Mouse (Mus musculus): ENCODE data around the gene Hoxb13.

Hoxb13 gene

DNA sequence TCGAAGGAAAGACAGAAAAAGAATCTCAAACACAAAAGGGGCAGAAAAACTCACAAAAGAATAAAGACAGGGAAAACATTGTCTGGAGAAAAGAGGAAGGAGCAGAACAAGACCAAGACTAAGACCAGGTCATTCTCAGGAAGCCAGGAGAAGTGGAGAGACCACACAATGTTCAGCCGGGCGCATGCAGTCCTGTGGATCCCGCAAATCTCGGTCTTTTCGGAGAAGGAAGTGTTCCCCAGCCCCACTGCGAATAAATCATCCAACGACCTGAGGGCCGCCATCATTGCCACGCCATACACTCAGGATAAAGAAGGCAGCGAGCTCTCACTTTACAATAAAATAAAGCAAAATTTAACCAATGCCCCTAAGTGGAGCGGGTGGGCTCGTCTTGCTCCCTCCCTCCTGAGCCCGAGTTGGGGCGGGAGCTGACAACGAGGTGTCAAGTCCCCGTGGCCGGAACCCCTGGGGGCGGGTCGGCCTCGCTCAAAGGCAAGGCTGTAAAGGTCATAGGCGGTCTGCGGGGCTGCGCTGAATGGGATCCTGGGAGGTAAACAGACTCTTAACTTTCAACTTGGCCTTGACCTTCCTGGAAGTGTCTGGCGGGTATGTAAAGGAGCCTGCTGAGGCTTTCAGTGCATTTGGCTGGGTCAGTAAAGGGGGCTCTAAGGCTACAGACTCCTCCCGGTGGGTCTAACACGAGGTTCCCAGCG lies 4.2 kb upstream of the Hoxb13 start:
- DNase-seq (ENCODE audit: low spot score in 2 of 2) = no peak

- DNase-seq (ENCODE audit: low spot score in 2 of 2) = no peak
Observed at GRCm38 (mm10) chr11:96191132-96191531, 3.0 kb upstream of the Hoxb13 start.

DNA sequence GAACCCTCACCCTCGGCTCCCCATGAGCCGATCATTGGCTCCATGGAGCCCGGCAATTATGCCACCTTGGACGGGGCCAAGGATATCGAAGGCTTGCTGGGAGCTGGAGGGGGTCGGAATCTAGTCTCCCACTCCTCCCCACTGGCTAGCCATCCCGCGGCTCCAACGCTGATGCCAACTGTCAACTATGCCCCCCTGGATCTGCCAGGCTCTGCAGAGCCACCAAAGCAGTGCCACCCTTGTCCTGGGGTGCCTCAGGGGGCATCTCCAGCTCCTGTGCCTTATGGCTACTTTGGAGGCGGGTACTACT lies 240 bp downstream of the Hoxb13 start:
- DNase-seq (ENCODE audit: low spot score in 2 of 2) = no peak

- no peak for DNase-seq (ENCODE audit: low spot score in 2 of 2)
Observed at GRCm38 (mm10) chr11:96194961-96195640, 985 bp downstream of the Hoxb13 start.

GRCm38 (mm10) chr11:96195769-96196280 lies 1.7 kb downstream of the Hoxb13 start:
- no peak for DNase-seq (ENCODE audit: low spot score in 2 of 2)

DNA sequence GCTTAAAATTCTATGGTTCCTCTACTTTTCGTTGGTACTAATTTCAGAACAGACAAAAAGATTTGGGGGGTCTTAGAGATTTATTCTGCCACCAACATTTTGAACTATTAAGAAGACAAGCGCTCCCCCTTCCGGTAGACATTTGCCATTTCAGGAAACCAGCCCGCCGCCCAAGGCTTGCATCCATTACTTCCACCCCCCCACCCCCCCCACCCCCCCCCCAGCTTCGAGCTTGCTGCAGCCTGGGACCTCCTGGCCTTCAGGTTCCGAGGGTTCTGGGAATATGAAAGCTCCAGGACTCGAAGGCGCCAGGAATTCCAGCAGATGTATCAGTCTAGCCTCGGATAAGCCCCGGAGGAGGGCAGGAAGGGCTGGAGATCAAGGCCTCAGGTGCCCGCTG lies 4.5 kb downstream of the Hoxb13 start:
- DNase-seq (ENCODE audit: low spot score in 2 of 2) = no peak

GRCm38 (mm10) chr11:96199181-96200086 lies 5.3 kb downstream of the Hoxb13 start:
- DNase-seq (ENCODE audit: low spot score in 2 of 2) = no peak

GRCm38 (mm10) chr11:96200183-96200655 lies 6.1 kb downstream of the Hoxb13 start:
- DNase-seq (ENCODE audit: low spot score in 2 of 2) = no peak

GRCm38 (mm10) chr11:96201741-96202140 lies 7.6 kb downstream of the Hoxb13 start:
- DNase-seq (ENCODE audit: low spot score in 2 of 2) = no peak

DNA sequence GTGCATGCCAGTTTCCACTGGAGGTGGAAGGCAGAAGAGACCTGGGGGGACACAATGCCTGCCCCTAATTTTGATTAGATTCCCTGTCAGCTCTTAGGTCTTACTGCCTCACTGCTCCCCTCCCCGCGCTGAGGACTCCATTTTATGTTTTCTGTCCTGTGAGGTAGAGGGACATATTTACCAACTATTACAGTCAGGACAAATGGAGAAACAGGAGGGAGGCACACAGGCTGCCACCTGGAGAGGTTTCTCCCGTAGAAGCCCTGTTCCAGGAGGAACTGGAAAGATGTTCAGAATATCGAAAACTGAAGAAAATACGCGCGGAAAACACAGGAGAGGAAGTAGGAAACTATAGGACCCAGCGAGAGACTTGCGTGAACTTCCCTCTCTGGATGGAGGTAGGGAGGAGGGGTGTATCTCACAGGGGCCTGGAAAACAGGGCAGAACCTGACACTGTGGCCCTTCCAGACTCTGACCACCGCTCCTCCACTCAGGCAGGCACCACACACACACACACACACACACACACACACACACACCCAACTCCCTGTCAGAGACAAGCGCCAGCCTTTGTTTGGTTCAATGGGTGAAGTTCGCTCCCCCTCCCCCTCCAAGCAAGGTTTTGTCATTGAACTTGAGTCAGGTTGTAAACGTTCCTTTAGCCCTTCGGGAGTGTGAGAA lies 8.4 kb downstream of the Hoxb13 start:
- no peak for DNase-seq (ENCODE audit: low spot score in 2 of 2)

DNA sequence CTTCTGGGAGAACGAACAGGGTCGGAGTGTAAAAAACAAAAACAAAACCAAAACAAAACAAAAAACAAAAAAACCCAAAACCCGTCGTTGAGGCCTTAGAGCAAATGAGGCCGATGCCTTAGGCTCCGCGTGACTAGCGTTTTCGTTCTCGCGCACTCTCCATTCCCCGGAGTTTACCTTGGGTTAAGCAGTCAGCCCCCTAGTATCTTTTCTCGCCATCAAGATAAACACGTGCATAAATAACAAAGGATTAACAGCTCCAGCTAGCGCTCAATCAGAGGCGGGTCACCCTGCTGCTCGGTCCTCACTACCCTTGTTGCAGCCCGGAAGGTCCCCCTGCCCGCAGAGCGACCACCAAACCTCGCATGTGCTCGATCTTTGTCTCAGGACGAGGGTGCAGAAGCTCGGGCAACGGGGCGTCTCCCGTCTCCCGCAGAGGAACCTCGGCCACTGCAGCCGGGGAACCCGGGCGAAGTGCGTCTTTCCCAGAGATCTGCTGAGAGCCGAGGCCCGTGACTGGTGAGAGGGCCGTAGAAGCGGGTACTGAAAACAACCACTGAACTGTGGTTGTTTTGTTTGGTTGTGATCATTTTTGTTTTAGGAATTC lies 9.2 kb downstream of the Hoxb13 start:
- DNase-seq (ENCODE audit: low spot score in 2 of 2) = no peak

- DNase-seq (ENCODE audit: low spot score in 2 of 2) = no peak
Observed at GRCm38 (mm10) chr11:96203789-96204186, 9.7 kb downstream of the Hoxb13 start.

GRCm38 (mm10) chr11:96204351-96204750 lies 10.2 kb downstream of the Hoxb13 start:
- DNase-seq (ENCODE audit: low spot score in 2 of 2) = no peak

DNA sequence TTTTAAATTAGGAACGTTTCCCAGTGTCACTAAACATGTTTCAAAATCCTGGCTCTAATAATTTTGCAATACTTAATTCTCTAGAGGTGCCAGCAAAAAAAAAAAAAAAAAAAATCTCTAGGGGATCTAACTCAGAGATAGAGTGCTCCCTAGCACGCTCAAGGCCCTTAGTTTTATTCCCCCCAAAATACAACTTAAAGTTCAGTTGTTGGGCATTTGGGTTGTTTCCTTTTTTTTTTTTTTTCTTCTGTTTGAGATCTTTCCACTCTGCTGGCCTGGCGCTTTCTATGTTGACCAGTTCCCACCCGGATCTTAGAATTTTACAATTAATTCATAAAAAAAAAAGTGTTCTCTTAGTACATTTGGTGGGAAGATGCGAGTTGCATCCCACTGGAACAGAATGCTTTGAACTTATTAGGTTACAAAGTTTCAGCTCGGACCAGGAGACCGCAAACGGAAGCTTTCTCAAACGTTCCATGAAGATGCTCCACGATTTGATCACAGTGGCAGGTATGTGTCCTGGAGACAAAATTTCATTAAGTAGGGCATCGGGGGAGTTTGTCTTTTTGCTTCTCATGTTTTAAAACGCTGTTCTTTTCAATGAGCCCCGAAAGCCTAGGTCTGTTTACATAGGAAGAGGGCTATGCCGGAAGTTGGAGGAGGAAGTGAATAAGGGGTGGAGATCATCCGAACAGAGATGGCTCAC lies 11.5 kb downstream of the Hoxb13 start:
- no peak for DNase-seq (ENCODE audit: low spot score in 2 of 2)

DNA sequence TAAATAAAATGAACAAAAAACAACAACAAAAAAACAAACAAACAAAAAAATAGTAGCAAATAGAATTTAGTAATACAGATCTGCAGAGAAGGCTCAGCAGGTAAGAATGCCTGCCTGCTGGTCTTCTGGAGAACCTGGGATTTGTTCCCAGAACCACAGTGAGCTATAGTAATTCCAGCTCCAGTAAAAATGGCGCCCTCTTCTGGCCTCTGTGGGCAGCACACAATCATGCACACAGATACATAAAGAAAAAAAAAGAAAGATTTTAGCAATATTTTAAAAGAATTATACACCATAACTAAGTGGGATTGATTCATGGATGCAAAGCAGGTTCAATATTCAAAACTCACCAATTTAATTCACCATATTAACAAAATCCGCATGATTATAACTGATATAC lies 29.7 kb downstream of the Hoxb13 start:
- no peak for DNase-seq (ENCODE audit: low spot score in 2 of 2)

DNA sequence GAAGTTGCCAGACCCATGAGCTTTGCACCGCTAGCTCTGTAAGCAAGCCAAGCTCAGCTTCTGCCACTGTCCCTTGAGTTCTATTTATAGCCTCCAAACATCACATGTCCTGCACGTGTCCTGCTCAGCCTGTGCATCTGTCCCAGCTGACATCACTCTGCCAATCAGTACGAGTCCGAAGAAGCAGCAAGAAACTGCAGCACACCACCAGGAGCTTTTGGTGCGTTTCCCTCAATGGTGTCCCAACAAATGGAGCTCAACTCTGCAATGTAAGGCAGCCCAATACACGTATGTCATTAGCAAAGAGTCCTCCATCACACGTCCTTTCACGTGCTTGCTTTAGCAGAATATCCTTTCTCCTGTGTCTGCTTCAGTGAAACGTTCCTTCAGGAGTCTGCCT lies 33.6 kb downstream of the Hoxb13 start:
- DNase-seq (ENCODE audit: low spot score in 2 of 2) = no peak

DNA sequence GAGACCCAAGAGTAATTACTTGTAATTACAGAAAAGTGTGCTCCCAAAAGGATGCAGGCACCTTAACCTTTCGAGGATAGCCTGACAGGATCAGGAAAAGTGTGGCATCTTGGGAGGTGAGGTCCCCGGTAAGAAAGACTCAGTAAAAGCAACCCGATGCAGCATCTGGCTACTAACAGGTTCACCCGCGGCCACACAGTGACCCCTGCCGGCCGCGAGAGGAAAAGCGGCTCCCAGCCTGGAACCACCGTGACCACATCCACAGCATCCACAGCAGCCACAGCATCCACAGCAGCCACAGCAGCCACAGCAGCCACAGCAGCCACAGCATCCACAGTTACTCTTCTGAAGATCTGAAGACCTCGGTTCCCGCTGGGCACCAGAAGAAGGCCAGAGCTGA lies 40.8 kb downstream of the Hoxb13 start:
- DNase-seq (ENCODE audit: low spot score in 2 of 2) = peak; percentile 25 to 37

- DNase-seq (ENCODE audit: low spot score in 2 of 2) = peak; percentile 38 to 66
Observed at GRCm38 (mm10) chr11:96240211-96240610, 46.1 kb downstream of the Hoxb13 start.

All from right cerebral cortex, postnatal 10 days (tissue).